In the genomic region with DNA sequence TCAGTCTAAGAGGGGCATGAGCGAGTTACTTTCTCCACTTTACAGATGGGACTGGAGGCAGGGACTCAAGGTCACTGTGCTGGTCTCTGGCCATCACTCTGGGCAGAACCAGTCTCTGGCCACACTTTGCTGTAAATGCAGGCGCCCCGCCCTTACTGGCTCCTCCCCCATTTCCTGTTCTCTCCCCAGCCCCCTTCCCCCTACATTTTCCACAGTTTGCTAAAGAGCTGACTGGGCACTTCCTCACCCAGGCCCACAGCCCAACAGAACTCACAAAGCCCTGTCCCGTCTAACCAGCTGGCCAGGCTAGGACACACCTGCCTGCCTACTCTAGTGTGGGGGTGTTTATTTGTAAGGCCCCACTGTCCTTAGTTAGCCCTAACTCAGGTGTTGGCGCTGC, we compare ENCODE assay signal across 8 mouse cellular contexts. TPM values are rescaled to one million over a fixed set of nuclear protein-coding genes. Genes with fewer than 3 reads are reported as not detected.
DNase-seq lines count a peak whose midpoint lies in the region; ATAC-seq lines count a peak whose summit lies in the region.

No protein-coding gene starts in this region.

- H3K4me3 ChIP-seq in forebrain, embryonic 13.5 days, result no peak overlapping the region
- no peak overlapping the region for H3K4me3 ChIP-seq in forebrain, embryonic 16.5 days (replicated peaks; ENCODE audit: low read length)

- H3K9ac ChIP-seq in forebrain, embryonic 13.5 days, result no peak overlapping the region
- no peak overlapping the region for H3K9ac ChIP-seq in forebrain, embryonic 16.5 days (replicated peaks; ENCODE audit: low read depth, low read length)

- no peak overlapping the region for H3K27ac ChIP-seq in forebrain, embryonic 13.5 days
- H3K27ac ChIP-seq in forebrain, embryonic 16.5 days (ENCODE audit: low read length), result no peak overlapping the region

- no peaks in the 10 kb centered on the region for H3K27me3 ChIP-seq in forebrain, embryonic 13.5 days
- H3K27me3 ChIP-seq in forebrain, embryonic 16.5 days (replicated peaks; ENCODE audit: control insufficient read depth, insufficient read depth, low read length), result no peaks in the 10 kb centered on the region

- H3K4me1 ChIP-seq in forebrain, embryonic 13.5 days, result peaks cover 49% of the 10 kb centered on the region
- H3K4me1 ChIP-seq in forebrain, embryonic 16.5 days (replicated peaks; ENCODE audit: control insufficient read depth, insufficient read depth, low read length), result peaks cover 35% of the 10 kb centered on the region

- peak; percentile 48 for DNase-seq in ovary, adult 18-20 months (ENCODE audit: low spot score)
- DNase-seq in ovary, postnatal 14 days (ENCODE audit: low spot score), result no peak
- peak; percentile 83 for DNase-seq in kidney, postnatal 10 days
- DNase-seq in lung, postnatal 4 days, result peak; percentile 87 to 88
- DNase-seq in thymus, postnatal 10 days (ENCODE audit: low spot score in 2 of 2), result peak; percentile 78 to 79

- peak; percentile 75 for ATAC-seq in granulocyte monocyte progenitor cell, adult 5-6 weeks (replicated peaks; ENCODE audit: poor library complexity, severe bottlenecking)
- ATAC-seq in forebrain, embryonic 13.5 days, result no peak
- ATAC-seq in forebrain, embryonic 16.5 days, result no peak

- H3K9me3 ChIP-seq in forebrain, embryonic 13.5 days (replicated peaks), result no peaks in the 10 kb centered on the region
- H3K9me3 ChIP-seq in forebrain, embryonic 16.5 days (ENCODE audit: control insufficient read depth, low read length), result no peaks in the 10 kb centered on the region

- 81% methylated on average over 5 of the region's 5 CpGs for WGBS in forebrain, embryonic 13.5 days
- WGBS in forebrain, embryonic 16.5 days, result 78% methylated on average over 5 of the region's 5 CpGs

- H3K4me2 ChIP-seq in forebrain, embryonic 13.5 days, result no peak overlapping the region
- H3K4me2 ChIP-seq in forebrain, embryonic 16.5 days (ENCODE audit: low read length), result no peak overlapping the region

- H3K36me3 ChIP-seq in forebrain, embryonic 13.5 days (ENCODE audit: poor library complexity, severe bottlenecking), result no peaks in the 10 kb centered on the region
- H3K36me3 ChIP-seq in forebrain, embryonic 16.5 days (ENCODE audit: control insufficient read depth, insufficient read depth), result no peaks in the 10 kb centered on the region

RNA-seq across cellular contexts. Expression of a gene that starts 6.6 kb away (rescaled TPM):
- total RNA-seq in granulocyte monocyte progenitor cell, adult 5-6 weeks (2014; fragmentation: Nextera tagmentation), result not detected in 2 replicates
- total RNA-seq in granulocyte monocyte progenitor cell, adult 5-6 weeks (2017), result not detected in 2 replicates
- polyA plus RNA-seq in forebrain, embryonic 13.5 days (2015; fragmentation: Nextera tagmentation; extraction: Ambion mirVana), result 0.13 and 0.31 TPM in 2 replicates
- 0.14 and 0.35 TPM in 2 replicates for polyA plus RNA-seq in forebrain, embryonic 16.5 days (2015; fragmentation: Nextera tagmentation; extraction: Ambion mirVana)

RNA-seq across cellular contexts. Expression of a gene that starts 6.7 kb away (rescaled TPM):
- 1.8 and 3.5 TPM in 2 replicates for total RNA-seq in granulocyte monocyte progenitor cell, adult 5-6 weeks (2014; fragmentation: Nextera tagmentation)
- 2.5 and 12.7 TPM in 2 replicates for total RNA-seq in granulocyte monocyte progenitor cell, adult 5-6 weeks (2017)
- polyA plus RNA-seq in forebrain, embryonic 13.5 days (2015; fragmentation: Nextera tagmentation; extraction: Ambion mirVana), result 36.0 and 38.8 TPM in 2 replicates
- 79.8 and 79.9 TPM in 2 replicates for polyA plus RNA-seq in forebrain, embryonic 16.5 days (2015; fragmentation: Nextera tagmentation; extraction: Ambion mirVana)

RNA-seq across cellular contexts. Expression of a gene that starts 53.0 kb away (rescaled TPM):
- total RNA-seq in granulocyte monocyte progenitor cell, adult 5-6 weeks (2014; fragmentation: Nextera tagmentation), result 85.3 and 107 TPM in 2 replicates
- 36.0 and 44.8 TPM in 2 replicates for total RNA-seq in granulocyte monocyte progenitor cell, adult 5-6 weeks (2017)
- 1.1 and 1.3 TPM in 2 replicates for polyA plus RNA-seq in forebrain, embryonic 13.5 days (2015; fragmentation: Nextera tagmentation; extraction: Ambion mirVana)
- polyA plus RNA-seq in forebrain, embryonic 16.5 days (2015; fragmentation: Nextera tagmentation; extraction: Ambion mirVana), result 2.7 and 2.8 TPM in 2 replicates

RNA-seq across cellular contexts. Expression of a gene that starts 58.8 kb away (rescaled TPM):
- 27.6 and 28.6 TPM in 2 replicates for total RNA-seq in granulocyte monocyte progenitor cell, adult 5-6 weeks (2014; fragmentation: Nextera tagmentation)
- total RNA-seq in granulocyte monocyte progenitor cell, adult 5-6 weeks (2017), result 9.3 and 12.5 TPM in 2 replicates
- polyA plus RNA-seq in forebrain, embryonic 13.5 days (2015; fragmentation: Nextera tagmentation; extraction: Ambion mirVana), result 14.1 and 16.9 TPM in 2 replicates
- 15.8 and 20.2 TPM in 2 replicates for polyA plus RNA-seq in forebrain, embryonic 16.5 days (2015; fragmentation: Nextera tagmentation; extraction: Ambion mirVana)
